Mouse (Mus musculus): ENCODE measurements around the gene Polr2c. TPM values are rescaled to one million over a fixed set of nuclear protein-coding genes. Genes with fewer than 3 reads are reported as not detected.

Gene Polr2c
- polyA plus RNA-seq, 1 experiment from 2014 or later, result 135 TPM

GRCm38 (mm10) chr8:94914701-94915101 is 57.5 kb downstream of the Polr2c start:
- H3K4me1 ChIP-seq, result peaks cover 50% of the 10 kb centered on the region
- 13% methylated on average over 3 of the region's 3 CpGs for WGBS
- H3K27ac ChIP-seq (replicated peaks), result peak overlapping the region; percentile 68
- peaks cover 21% of the 10 kb centered on the region for H3K36me3 ChIP-seq
- H3K27me3 ChIP-seq, result no peaks in the 10 kb centered on the region
- H3K9me3 ChIP-seq (replicated peaks), result no peaks in the 10 kb centered on the region
- ATAC-seq (ENCODE audit: insufficient number of reproducible peaks, low FRiP score, low TSS enrichment, low read depth), result peak; percentile 41
- H3K4me3 ChIP-seq (replicated peaks), result peak overlapping the region; percentile 18
- no peak overlapping the region for H3K9ac ChIP-seq
- H3K4me2 ChIP-seq (replicated peaks), result peak overlapping the region; percentile 42

- H3K27me3 ChIP-seq, result no peaks in the 10 kb centered on the region
- H3K4me3 ChIP-seq (replicated peaks), result peak overlapping the region; percentile 69
- peaks cover 50% of the 10 kb centered on the region for H3K4me1 ChIP-seq
- ATAC-seq (ENCODE audit: insufficient number of reproducible peaks, low FRiP score, low TSS enrichment, low read depth), result no peak
- H3K4me2 ChIP-seq (replicated peaks), result peak overlapping the region; percentile 72
- H3K9me3 ChIP-seq (replicated peaks), result no peaks in the 10 kb centered on the region
- 37% methylated on average over 9 of the region's 9 CpGs for WGBS
- H3K36me3 ChIP-seq, result peaks cover 13% of the 10 kb centered on the region
- peak overlapping the region; percentile 64 for H3K9ac ChIP-seq
- peak overlapping the region; percentile 80 for H3K27ac ChIP-seq (replicated peaks)
Measured at GRCm38 (mm10) chr8:94916311-94916959, 59.2 kb downstream of the Polr2c start.

- Histone ChIP-seq H3K27ac (replicated peaks) (peak overlapping the region; percentile 80), H3K9ac (peak overlapping the region; percentile 64), H3K4me1 (peaks cover 50% of the 10 kb centered on the region), H3K9me3 (replicated peaks) (no peaks in the 10 kb centered on the region), H3K36me3 (peaks cover 8% of the 10 kb centered on the region), H3K27me3 (no peaks in the 10 kb centered on the region), H3K4me3 (replicated peaks) (peak overlapping the region; percentile 69), H3K4me2 (replicated peaks) (peak overlapping the region; percentile 72)
- WGBS, result 6% methylated on average over 10 of the region's 10 CpGs
- ATAC-seq (ENCODE audit: insufficient number of reproducible peaks, low FRiP score, low TSS enrichment, low read depth), result no peak
Measured at GRCm38 (mm10) chr8:94916960-94917324, 59.7 kb downstream of the Polr2c start.

- H3K4me3 ChIP-seq (replicated peaks), result peak overlapping the region; percentile 69
- H3K9me3 ChIP-seq (replicated peaks), result no peaks in the 10 kb centered on the region
- H3K9ac ChIP-seq, result peak overlapping the region; percentile 64
- H3K36me3 ChIP-seq, result peaks cover 5% of the 10 kb centered on the region; the same call in 1 of the 2 replicates
- no peaks in the 10 kb centered on the region for H3K27me3 ChIP-seq
- peak overlapping the region; percentile 90 for H3K27ac ChIP-seq (replicated peaks)
- peak overlapping the region; percentile 72 for H3K4me2 ChIP-seq (replicated peaks)
- WGBS, result 0% methylated on average over 27 of the region's 27 CpGs
- ATAC-seq (ENCODE audit: insufficient number of reproducible peaks, low FRiP score, low TSS enrichment, low read depth), result peak; percentile 95
- H3K4me1 ChIP-seq, result peaks cover 50% of the 10 kb centered on the region
Measured at GRCm38 (mm10) chr8:94917352-94917751, 60.1 kb downstream of the Polr2c start.

- Histone ChIP-seq H3K27ac (replicated peaks) (peak within 1 kb of the TSS; percentile 90), H3K9me3 (replicated peaks) (no peaks in the 10 kb centered on the region), H3K4me3 (replicated peaks) (peak within 1 kb of the TSS; percentile 69), H3K4me1 (peaks cover 47% of the 10 kb centered on the region), H3K36me3 (no peaks in the 10 kb centered on the region), H3K9ac (peak within 1 kb of the TSS; percentile 64), H3K4me2 (replicated peaks) (peak within 1 kb of the TSS; percentile 72), H3K27me3 (no peaks in the 10 kb centered on the region)
- peak; percentile 64 for ATAC-seq (ENCODE audit: insufficient number of reproducible peaks, low FRiP score, low TSS enrichment, low read depth)
- 2% methylated on average over 51 of the region's 51 CpGs for WGBS
Measured at GRCm38 (mm10) chr8:94917851-94918495, 60.7 kb downstream of the Polr2c start, which contains the start of gene Ccdc102a. TSS of gene Ccdc102a (minus strand) at chr8:94918098.

- no peak overlapping the region for H3K4me2 ChIP-seq (replicated peaks)
- no peak overlapping the region for H3K9ac ChIP-seq
- peaks cover 34% of the 10 kb centered on the region for H3K4me1 ChIP-seq
- ATAC-seq (ENCODE audit: insufficient number of reproducible peaks, low FRiP score, low TSS enrichment, low read depth), result no peak
- H3K9me3 ChIP-seq (replicated peaks), result no peaks in the 10 kb centered on the region
- H3K27ac ChIP-seq (replicated peaks), result no peak overlapping the region
- no peaks in the 10 kb centered on the region for H3K27me3 ChIP-seq
- no peak overlapping the region for H3K4me3 ChIP-seq (replicated peaks)
- H3K36me3 ChIP-seq, result no peaks in the 10 kb centered on the region
Measured at GRCm38 (mm10) chr8:94919256-94919655, 62.0 kb downstream of the Polr2c start.

- 65% methylated on average over 6 of the region's 6 CpGs for WGBS
- Histone ChIP-seq H3K4me3 (replicated peaks) (no peak overlapping the region), H3K27ac (replicated peaks) (no peak overlapping the region), H3K9me3 (replicated peaks) (no peaks in the 10 kb centered on the region), H3K9ac (no peak overlapping the region), H3K36me3 (no peaks in the 10 kb centered on the region), H3K27me3 (no peaks in the 10 kb centered on the region), H3K4me2 (replicated peaks) (no peak overlapping the region), H3K4me1 (peaks cover 5% of the 10 kb centered on the region; the same call in 1 of the 2 replicates)
- ATAC-seq (ENCODE audit: insufficient number of reproducible peaks, low FRiP score, low TSS enrichment, low read depth), result no peak
Measured at GRCm38 (mm10) chr8:94922176-94922575, 64.9 kb downstream of the Polr2c start.

- Histone ChIP-seq H3K9me3 (replicated peaks) (no peaks in the 10 kb centered on the region), H3K27me3 (no peaks in the 10 kb centered on the region), H3K4me1 (peaks cover 4% of the 10 kb centered on the region; the same call in 1 of the 2 replicates), H3K4me2 (replicated peaks) (no peak overlapping the region), H3K9ac (no peak overlapping the region), H3K36me3 (no peaks in the 10 kb centered on the region), H3K4me3 (replicated peaks) (no peak overlapping the region), H3K27ac (replicated peaks) (no peak overlapping the region)
- WGBS, result 26% methylated on average over 8 of the region's 8 CpGs
- ATAC-seq (ENCODE audit: insufficient number of reproducible peaks, low FRiP score, low TSS enrichment, low read depth), result no peak
Measured at GRCm38 (mm10) chr8:94922602-94923001, 65.4 kb downstream of the Polr2c start.

Other genes starting within 250 kb of the Polr2c start
- 118 and 120 TPM in 2 replicates for gene Arl2bp, start 190.8 kb upstream of the Polr2c start, polyA plus RNA-seq (2015; fragmentation: Nextera tagmentation; extraction: Ambion mirVana)
- 10.9 and 14.2 TPM in 2 replicates for gene Pllp, start 161.2 kb upstream of the Polr2c start, polyA plus RNA-seq (2015; fragmentation: Nextera tagmentation; extraction: Ambion mirVana)
- not detected in 2 replicates for gene Ccl22, start 111.9 kb upstream of the Polr2c start, polyA plus RNA-seq (2015; fragmentation: Nextera tagmentation; extraction: Ambion mirVana)
- gene Cx3cl1, start 85.4 kb upstream of the Polr2c start, polyA plus RNA-seq (2015; fragmentation: Nextera tagmentation; extraction: Ambion mirVana), result 13.2 and 13.7 TPM in 2 replicates
- gene Ccl17, start 47.0 kb upstream of the Polr2c start, polyA plus RNA-seq (2015; fragmentation: Nextera tagmentation; extraction: Ambion mirVana), result not detected in 2 replicates
- gene Coq9, start 19.1 kb upstream of the Polr2c start, polyA plus RNA-seq (2015; fragmentation: Nextera tagmentation; extraction: Ambion mirVana), result 78.0 and 80.7 TPM in 2 replicates
- gene Ciapin1, start 19.1 kb upstream of the Polr2c start, polyA plus RNA-seq (2015; fragmentation: Nextera tagmentation; extraction: Ambion mirVana), result 81.7 and 92.5 TPM in 2 replicates
- 31.0 and 31.1 TPM in 2 replicates for gene Dok4, start 18.9 kb downstream of the Polr2c start, polyA plus RNA-seq (2015; fragmentation: Nextera tagmentation; extraction: Ambion mirVana)
- 42.3 and 44.6 TPM in 2 replicates for gene Ccdc102a, start 60.6 kb downstream of the Polr2c start, polyA plus RNA-seq (2015; fragmentation: Nextera tagmentation; extraction: Ambion mirVana)
- gene Adgrg5, start 66.2 kb downstream of the Polr2c start, polyA plus RNA-seq (2015; fragmentation: Nextera tagmentation; extraction: Ambion mirVana), result 0.07 and 0.08 TPM in 2 replicates
- 29.9 and 31.9 TPM in 2 replicates for gene Adgrg1, start 117.3 kb downstream of the Polr2c start, polyA plus RNA-seq (2015; fragmentation: Nextera tagmentation; extraction: Ambion mirVana)
- gene Adgrg3, start 160.2 kb downstream of the Polr2c start, polyA plus RNA-seq (2015; fragmentation: Nextera tagmentation; extraction: Ambion mirVana), result 3.2 and 3.8 TPM in 2 replicates
- gene Drc7, start 197.7 kb downstream of the Polr2c start, polyA plus RNA-seq (2015; fragmentation: Nextera tagmentation; extraction: Ambion mirVana), result 1.7 and 2.4 TPM in 2 replicates
- gene Katnb1, start 223.7 kb downstream of the Polr2c start, polyA plus RNA-seq (2015; fragmentation: Nextera tagmentation; extraction: Ambion mirVana), result 24.9 and 28.7 TPM in 2 replicates